Mouse (Mus musculus) liver, embryonic 13.5 days (tissue): Measurements from ENCODE around the gene Usp19. TPM values are rescaled to one million over a fixed set of nuclear protein-coding genes. Genes with fewer than 3 reads are reported as not detected.

Experiments
- ATAC-seq: fragments of 200-750 bp; cut with Nextera tagmentation; 2 replicates; pipeline ENCODE4 v1.8.0; 2017; ENCODE audit warnings: low read depth, mild to moderate bottlenecking, moderate number of reproducible peaks, moderate library complexity
- DNase-seq: peaks from one replicate; pipeline ENCODE4 v3.0.0; 2022
- H3K27ac ChIP-seq: fragments of 300-500 bp; sonication (generic); 2 replicates; pipeline ENCODE4 v1.5.1; 2015; ENCODE audit warnings: moderate library complexity, mild to moderate bottlenecking, inconsistent platforms
- H3K27me3 ChIP-seq: fragments of 300-500 bp; sonication (generic); 2 replicates; pipeline ENCODE4 v1.6.1; 2015; ENCODE audit warnings: mild to moderate bottlenecking, inconsistent platforms
- H3K36me3 ChIP-seq: fragments of 300-500 bp; sonication (generic); 2 replicates; pipeline ENCODE4 v1.6.1; 2015; ENCODE audit warnings: mild to moderate bottlenecking, inconsistent platforms
- H3K4me1 ChIP-seq: fragments of 300-500 bp; sonication (generic); replicated peaks from 2 replicates; pipeline ENCODE4 v1.6.1; 2015; ENCODE audit warnings: inconsistent platforms
- H3K4me2 ChIP-seq: fragments of 300-500 bp; sonication (generic); 2 replicates; pipeline ENCODE4 v1.6.1; 2015; ENCODE audit warnings: inconsistent platforms, mild to moderate bottlenecking, moderate library complexity
- H3K4me3 ChIP-seq: fragments of 300-500 bp; sonication (generic); replicated peaks from 2 replicates; pipeline ENCODE4 v1.5.1; 2015; ENCODE audit warnings: mild to moderate bottlenecking, inconsistent platforms
- H3K9ac ChIP-seq: fragments of 300-500 bp; sonication (generic); 2 replicates; pipeline ENCODE4 v1.6.1; 2015; ENCODE audit warnings: mild to moderate bottlenecking, inconsistent platforms
- H3K9me3 ChIP-seq: fragments of 300-500 bp; sonication (generic); replicated peaks from 2 replicates; pipeline ENCODE4 v1.6.1; 2016; ENCODE audit warnings: inconsistent platforms
- WGBS: fragments of 180-500 bp; shearing (Covaris S2); methylation state at CpG from one replicate; pipeline ENCODE4 v1.1.7; 2015; ENCODE audit not compliant: insufficient replicate concordance; 5-methylcytosine and 5-hydroxymethylcytosine counted together
- polyA plus RNA-seq: library from polyadenylated mRNA; unstranded; fragments of >200 nt; fragmentation: Nextera tagmentation; extraction: Ambion mirVana; gene quantifications from 2 replicates; pipeline ENCODE4 v1.2.1, GENCODE M21; 2015

Gene Usp19
- polyA plus RNA-seq, 1 experiment from 2014 or later, result 26.0 TPM

- no peaks in the 10 kb centered on the region for H3K4me1 ChIP-seq
- ATAC-seq, result no peak
- H3K9ac ChIP-seq, result no peak overlapping the region
- no peak overlapping the region for H3K4me2 ChIP-seq
- no peak overlapping the region for H3K27ac ChIP-seq
- no peak for DNase-seq
- peaks cover 89% of the 10 kb centered on the region for H3K36me3 ChIP-seq
- H3K9me3 ChIP-seq, result no peaks in the 10 kb centered on the region
- no peak overlapping the region for H3K4me3 ChIP-seq
- 92% methylated on average over 1 of the region's 1 CpGs for WGBS
- no peaks in the 10 kb centered on the region for H3K27me3 ChIP-seq
These were observed 41.1 kb downstream of the Usp19 start for GRCm38 (mm10) chr9:108531496-108531895.

DNA sequence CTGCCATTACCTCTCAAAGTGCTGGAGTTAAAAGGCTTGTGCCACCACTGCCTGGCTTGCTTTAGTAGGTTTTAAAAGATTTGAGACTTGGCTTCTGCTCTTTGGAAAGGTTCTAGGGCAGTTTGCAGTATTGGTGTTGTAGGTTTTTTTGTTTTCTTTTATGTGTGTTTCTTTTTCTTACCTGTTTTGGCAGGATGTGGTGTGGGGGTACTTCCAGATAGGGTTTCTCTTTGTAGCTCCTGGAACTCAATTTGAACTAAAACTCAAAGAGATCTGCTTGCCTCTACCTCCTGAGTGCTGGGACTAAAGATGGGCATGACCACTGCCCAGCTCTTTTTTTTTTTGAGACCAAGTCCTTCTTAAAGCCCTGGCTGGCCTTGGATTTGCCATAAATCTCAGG is 50.4 kb downstream of the Usp19 start:
- Histone ChIP-seq H3K9me3 (no peaks in the 10 kb centered on the region), H3K27me3 (no peaks in the 10 kb centered on the region)
- no peak for ATAC-seq

GRCm38 (mm10) chr9:108545986-108546385 is 55.6 kb downstream of the Usp19 start:
- Histone ChIP-seq H3K4me1 (peaks cover 9% of the 10 kb centered on the region), H3K4me3 (no peak overlapping the region), H3K4me2 (no peak overlapping the region), H3K9me3 (no peaks in the 10 kb centered on the region), H3K27me3 (no peaks in the 10 kb centered on the region), H3K36me3 (peaks cover 97% of the 10 kb centered on the region), H3K27ac (no peak overlapping the region), H3K9ac (no peak overlapping the region)
- no peak for DNase-seq
- no peak for ATAC-seq
- WGBS, result 91% methylated on average over 3 of the region's 3 CpGs

More for the DNA sequence above, 50.4 kb downstream of the Usp19 start:
- H3K36me3 ChIP-seq, result peaks cover 92% of the 10 kb centered on the region
- H3K4me2 ChIP-seq, result no peak overlapping the region
- no peak overlapping the region for H3K27ac ChIP-seq
- no peak overlapping the region for H3K4me3 ChIP-seq
- no peaks in the 10 kb centered on the region for H3K4me1 ChIP-seq
- no peak for DNase-seq
- H3K9ac ChIP-seq, result no peak overlapping the region

- DNase-seq, result no peak
- no peak overlapping the region for H3K4me2 ChIP-seq
- WGBS, result 80% methylated on average over 1 of the region's 1 CpGs
- ATAC-seq, result no peak
- H3K4me1 ChIP-seq, result peaks cover 9% of the 10 kb centered on the region
- peaks cover 96% of the 10 kb centered on the region for H3K36me3 ChIP-seq
- no peak overlapping the region for H3K27ac ChIP-seq
- H3K9ac ChIP-seq, result no peak overlapping the region
- H3K9me3 ChIP-seq, result no peaks in the 10 kb centered on the region
- no peak overlapping the region for H3K4me3 ChIP-seq
- no peaks in the 10 kb centered on the region for H3K27me3 ChIP-seq
These were observed 56.5 kb downstream of the Usp19 start for GRCm38 (mm10) chr9:108546875-108547274.

Other genes starting within 250 kb of the Usp19 start
- 12.7 and 17.8 TPM in 2 replicates for gene Dag1, start 226.6 kb upstream of the Usp19 start, polyA plus RNA-seq
- gene Nicn1, start 200.2 kb upstream of the Usp19 start, polyA plus RNA-seq, result 4.7 and 5.6 TPM in 2 replicates
- gene Amt, start 193.7 kb upstream of the Usp19 start, polyA plus RNA-seq, result 14.0 and 14.1 TPM in 2 replicates
- gene Rhoa, start 184.5 kb upstream of the Usp19 start, polyA plus RNA-seq, result 235 and 296 TPM in 2 replicates
- 12.7 TPM in 2 replicates for gene Tcta, start 184.4 kb upstream of the Usp19 start, polyA plus RNA-seq
- 6,829 and 6,884 TPM in 2 replicates for gene Gpx1, start 151.7 kb upstream of the Usp19 start, polyA plus RNA-seq
- gene Usp4, start 142.7 kb upstream of the Usp19 start, polyA plus RNA-seq, result 67.0 and 71.0 TPM in 2 replicates
- 0.47 and 0.68 TPM in 2 replicates for gene 1700102P08Rik, start 97.8 kb upstream of the Usp19 start, polyA plus RNA-seq
- gene Ccdc36, start 62.1 kb upstream of the Usp19 start, polyA plus RNA-seq, result 0.30 and 0.35 TPM in 2 replicates
- not detected in 2 replicates for gene BC048562, start 54.1 kb upstream of the Usp19 start, polyA plus RNA-seq
- 23.5 and 26.0 TPM in 2 replicates for gene Ccdc71, start 30.1 kb upstream of the Usp19 start, polyA plus RNA-seq
- 12.3 and 12.8 TPM in 2 replicates for gene Klhdc8b, start 29.0 kb upstream of the Usp19 start, polyA plus RNA-seq
- gene Lamb2, start 10.9 kb upstream of the Usp19 start, polyA plus RNA-seq, result 5.3 and 6.4 TPM in 2 replicates
- gene Qars, start 17.1 kb downstream of the Usp19 start, polyA plus RNA-seq, result 63.1 and 66.1 TPM in 2 replicates
- gene Qrich1, start 26.2 kb downstream of the Usp19 start, polyA plus RNA-seq, result 46.2 and 61.1 TPM in 2 replicates
- gene Impdh2, start 69.7 kb downstream of the Usp19 start, polyA plus RNA-seq, result 153 and 166 TPM in 2 replicates
- 27.5 and 35.5 TPM in 2 replicates for gene Ndufaf3, start 76.8 kb downstream of the Usp19 start, polyA plus RNA-seq
- 40.5 and 43.2 TPM in 2 replicates for gene Dalrd3, start 79.3 kb downstream of the Usp19 start, polyA plus RNA-seq
- 16.4 and 18.3 TPM in 2 replicates for gene Wdr6, start 88.1 kb downstream of the Usp19 start, polyA plus RNA-seq
- 0.61 and 0.70 TPM in 2 replicates for gene P4htm, start 107.1 kb downstream of the Usp19 start, polyA plus RNA-seq
- gene Arih2, start 158.8 kb downstream of the Usp19 start, polyA plus RNA-seq, result 28.6 and 35.1 TPM in 2 replicates
- gene Slc25a20, start 171.5 kb downstream of the Usp19 start, polyA plus RNA-seq, result 25.6 and 26.5 TPM in 2 replicates
- gene Prkar2a, start 198.7 kb downstream of the Usp19 start, polyA plus RNA-seq, result 9.5 and 10.6 TPM in 2 replicates